Mouse (Mus musculus) thymus, postnatal 0 days (tissue): ENCODE data around the gene Jak2. TPM values are rescaled to one million over a fixed set of nuclear protein-coding genes. Genes with fewer than 3 reads are reported as not detected.

Experiments used
- DNase-seq: peaks from one replicate; pipeline ENCODE4 v3.0.0-alpha.2; 2015; ENCODE audit warnings: low spot score
- polyA plus RNA-seq: library from polyadenylated mRNA; unstranded; fragments of >200 nt; fragmentation: Nextera tagmentation; extraction: Ambion mirVana; gene quantifications from 2 replicates; pipeline ENCODE4 v1.2.1, GENCODE M21; 2015

The Jak2 gene
- polyA plus RNA-seq, 1 experiment from 2014 or later = 16.7 TPM

- peak; percentile 45 for DNase-seq
Observed at GRCm38 (mm10) chr19:29252831-29253545, 1.4 kb downstream of the Jak2 start.

- DNase-seq = peak; percentile 88
Observed at GRCm38 (mm10) chr19:29253728-29254127, 2.1 kb downstream of the Jak2 start.

- no peak for DNase-seq
Observed at GRCm38 (mm10) chr19:29254671-29255070, 3.0 kb downstream of the Jak2 start.

- no peak for DNase-seq
Observed at GRCm38 (mm10) chr19:29255327-29256027, 3.8 kb downstream of the Jak2 start.

- DNase-seq = no peak
Observed at GRCm38 (mm10) chr19:29261638-29262037, 10.0 kb downstream of the Jak2 start.

- no peak for DNase-seq
Observed at GRCm38 (mm10) chr19:29263492-29263891, 11.9 kb downstream of the Jak2 start.

GRCm38 (mm10) chr19:29265538-29265937, 13.9 kb downstream of the Jak2 start:
- no peak for DNase-seq

GRCm38 (mm10) chr19:29267075-29267868, 15.6 kb downstream of the Jak2 start:
- no peak for DNase-seq

GRCm38 (mm10) chr19:29268788-29269321, 17.2 kb downstream of the Jak2 start:
- no peak for DNase-seq

GRCm38 (mm10) chr19:29270226-29270625, 18.6 kb downstream of the Jak2 start:
- DNase-seq = peak; percentile 47

- DNase-seq = no peak
Observed at GRCm38 (mm10) chr19:29271147-29271578, 19.5 kb downstream of the Jak2 start.

- DNase-seq = no peak
Observed at GRCm38 (mm10) chr19:29272011-29272809, 20.6 kb downstream of the Jak2 start.

- DNase-seq = no peak
Observed at GRCm38 (mm10) chr19:29276414-29276813, 24.8 kb downstream of the Jak2 start.

GRCm38 (mm10) chr19:29278944-29279587, 27.4 kb downstream of the Jak2 start:
- no peak for DNase-seq

- DNase-seq = no peak
Observed at GRCm38 (mm10) chr19:29285451-29285869, 33.8 kb downstream of the Jak2 start.

GRCm38 (mm10) chr19:29287863-29288262, 36.2 kb downstream of the Jak2 start:
- no peak for DNase-seq

GRCm38 (mm10) chr19:29291532-29291931, 39.9 kb downstream of the Jak2 start:
- no peak for DNase-seq

- DNase-seq = no peak
Observed at GRCm38 (mm10) chr19:29292546-29292945, 40.9 kb downstream of the Jak2 start.

- no peak for DNase-seq
Observed at GRCm38 (mm10) chr19:29294756-29295155, 43.1 kb downstream of the Jak2 start.

- DNase-seq = no peak
Observed at GRCm38 (mm10) chr19:29296166-29296565, 44.5 kb downstream of the Jak2 start.
